ENCODE assay signal across 8 mouse cellular contexts in the genomic region with DNA sequence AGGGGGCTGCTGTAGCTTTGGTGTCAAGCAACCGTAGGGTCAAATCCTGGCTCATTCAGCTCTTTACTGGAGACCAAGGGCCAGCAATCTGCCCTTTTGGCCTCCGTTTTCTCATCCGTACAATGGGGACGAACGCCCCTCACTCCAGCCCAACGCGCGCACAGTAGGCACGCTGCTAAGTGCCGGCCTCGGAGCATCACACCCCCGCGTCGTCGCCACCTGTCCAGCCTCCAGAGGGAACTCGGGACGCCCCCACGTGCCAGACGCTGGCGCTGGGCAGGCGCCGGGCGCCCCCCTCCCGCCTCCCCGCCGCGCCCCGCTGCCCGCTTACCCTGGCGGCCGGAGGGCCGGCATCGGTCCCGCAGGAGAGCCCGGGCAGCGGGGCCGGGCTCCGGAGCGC. TPM values are rescaled to one million over a fixed set of nuclear protein-coding genes. Genes with fewer than 3 reads are reported as not detected.
DNase-seq lines count a peak whose midpoint lies in the region; ATAC-seq and TF ChIP-seq lines count a peak whose summit lies in the region.

No protein-coding gene starts in this region.

- H3K4me1 ChIP-seq in heart, embryonic 14.5 days (ENCODE audit: control insufficient read depth in 2 of 2, insufficient read depth in 2 of 2, low read length in 2 of 2) = peaks cover 33 to 53% of the 10 kb centered on the region in 2 experiments
- peaks cover 2 to 26% of the 10 kb centered on the region in 2 experiments; a peak in 3 of 4 replicates for H3K4me1 ChIP-seq in ES-E14 (ENCODE audit: control insufficient read depth in 2 of 2, insufficient read depth in 2 of 2, low read length in 2 of 2, poor library complexity in 1 of 2)
- peaks cover 77% of the 10 kb centered on the region for H3K4me1 ChIP-seq in forebrain, embryonic 15.5 days
- H3K4me1 ChIP-seq in liver, embryonic 15.5 days (replicated peaks) = peaks cover 5% of the 10 kb centered on the region; the same call in 1 of the 2 replicates

- WGBS in heart, embryonic 14.5 days = 6% methylated on average over 31 of the region's 39 CpGs
- WGBS in forebrain, embryonic 15.5 days = 2% methylated on average over 31 of the region's 39 CpGs
- 6% methylated on average over 38 of the region's 39 CpGs for WGBS in liver, embryonic 15.5 days (ENCODE audit: insufficient replicate concordance)

- no peak for ATAC-seq in heart, embryonic 14.5 days (ENCODE audit: insufficient number of reproducible peaks, insufficient read depth, low FRiP score, low read depth)
- ATAC-seq in forebrain, embryonic 15.5 days (replicated peaks) = no peak
- no peak for ATAC-seq in liver, embryonic 15.5 days (ENCODE audit: insufficient read depth)

- peak overlapping the region in 1 of 2 experiments; percentile 57; a peak in 2 of 4 replicates for H3K27ac ChIP-seq in heart, embryonic 14.5 days (replicated peaks in 1 of 2; ENCODE audit: control insufficient read depth in 1 of 2, insufficient read depth in 1 of 2, low read depth in 2 of 2, low read length in 2 of 2)
- no peak overlapping the region for H3K27ac ChIP-seq in ES-E14 (ENCODE audit: insufficient read depth, low read depth, low read length, poor library complexity, severe bottlenecking)
- H3K27ac ChIP-seq in forebrain, embryonic 15.5 days (replicated peaks) = peak overlapping the region; percentile 87
- H3K27ac ChIP-seq in liver, embryonic 15.5 days (replicated peaks) = no peak overlapping the region

- H3K9ac ChIP-seq in heart, embryonic 14.5 days (ENCODE audit: low read length) = peak overlapping the region; percentile 78
- H3K9ac ChIP-seq in ES-E14 (ENCODE audit: insufficient read depth, low read depth, low read length, poor library complexity, severe bottlenecking) = peak overlapping the region; percentile 49; the same call in 1 of the 2 replicates
- H3K9ac ChIP-seq in forebrain, embryonic 15.5 days (replicated peaks) = peak overlapping the region; percentile 73
- H3K9ac ChIP-seq in liver, embryonic 15.5 days = no peak overlapping the region

- in situ Hi-C loops in ES-E14 (cut with MboI; ENCODE audit: low sequenced_read_pairs in 2 of 2, unreplicated experiment in 2 of 2) = no loop called here

- peak overlapping the region; percentile 84 for H3K4me2 ChIP-seq in heart, embryonic 14.5 days (ENCODE audit: low read length)
- H3K4me2 ChIP-seq in forebrain, embryonic 15.5 days (replicated peaks) = peak overlapping the region; percentile 70
- H3K4me2 ChIP-seq in liver, embryonic 15.5 days = peak overlapping the region; percentile 64

- intact Hi-C loops in heart, postnatal 36 days (cut with DNase I) = no loop called here

- no peaks in the 10 kb centered on the region for H3K36me3 ChIP-seq in heart, embryonic 14.5 days (ENCODE audit: control insufficient read depth, insufficient read depth, low read length)
- no peaks in the 10 kb centered on the region for H3K36me3 ChIP-seq in ES-E14 (ENCODE audit: control insufficient read depth, insufficient read depth, low read length, poor library complexity, severe bottlenecking)
- no peaks in the 10 kb centered on the region for H3K36me3 ChIP-seq in forebrain, embryonic 15.5 days
- no peaks in the 10 kb centered on the region for H3K36me3 ChIP-seq in liver, embryonic 15.5 days (replicated peaks)

- no peaks in the 10 kb centered on the region for H3K9me3 ChIP-seq in heart, embryonic 14.5 days (ENCODE audit: control insufficient read depth, low read length)
- H3K9me3 ChIP-seq in ES-E14 (ENCODE audit: control insufficient read depth, insufficient read depth, low read depth, low read length) = no peaks in the 10 kb centered on the region
- no peaks in the 10 kb centered on the region for H3K9me3 ChIP-seq in forebrain, embryonic 15.5 days
- H3K9me3 ChIP-seq in liver, embryonic 15.5 days (replicated peaks) = no peaks in the 10 kb centered on the region

- H3K4me3 ChIP-seq in heart, embryonic 14.5 days (ENCODE audit: control insufficient read depth in 1 of 2, insufficient read depth in 1 of 2, low read depth in 1 of 2, low read length in 2 of 2) = peak overlapping the region; percentile 36 to 60
- H3K4me3 ChIP-seq in ES-E14 (ENCODE audit: insufficient read depth in 1 of 2, low read depth in 1 of 2, low read length in 2 of 2, poor library complexity in 1 of 2, severe bottlenecking in 1 of 2) = peak overlapping the region; percentile 29 to 75
- peak overlapping the region; percentile 62 for H3K4me3 ChIP-seq in forebrain, embryonic 15.5 days
- peak overlapping the region; percentile 39 for H3K4me3 ChIP-seq in liver, embryonic 15.5 days (replicated peaks)

- DNase-seq in heart, postnatal 36 days = no peak
- no peak for DNase-seq in ES-E14 (ENCODE audit: low read depth, low spot score)
- no peak for DNase-seq in retina, postnatal 1 day
- no peak for DNase-seq in layer of hippocampus, postnatal 36 days
- DNase-seq in lung, adult 18-20 months = no peak

- H3K27me3 ChIP-seq in heart, embryonic 14.5 days (ENCODE audit: control insufficient read depth, insufficient read depth, low read length) = peaks cover 25% of the 10 kb centered on the region
- H3K27me3 ChIP-seq in forebrain, embryonic 15.5 days = no peaks in the 10 kb centered on the region; the same call in 1 of the 2 replicates
- H3K27me3 ChIP-seq in liver, embryonic 15.5 days = peaks cover 96% of the 10 kb centered on the region

TF ChIP-seq in ES-E14, 5 proteins besides CTCF, POLR2A, EP300 and RAD21:
- TF ChIP-seq CHD2 (IDR thresholded peaks at IDR 0.05; ENCODE audit: low read depth, low read length) (no peak), ZC3H11A (IDR thresholded peaks at IDR 0.05; ENCODE audit: borderline replicate concordance, low read depth, low read length) (no peak), ZNF384 (IDR thresholded peaks at IDR 0.05; ENCODE audit: low read depth, low read length) (no peak), MAFK (IDR thresholded peaks at IDR 0.05; ENCODE audit: insufficient read depth, low read depth, low read length) (no peak), HCFC1 (IDR thresholded peaks at IDR 0.05; ENCODE audit: borderline replicate concordance, insufficient read depth, low read length) (no peak)

RNA-seq across cellular contexts. Expression of a gene that starts 24.6 kb away (rescaled TPM):
- 6.7 and 7.2 TPM in 2 replicates for polyA plus RNA-seq in heart, embryonic 14.5 days (2014; fragmentation: Nextera tagmentation; extraction: Ambion mirVana)
- 10 to 100 TPM; 56.1 to 56.7 TPM for total RNA-seq in heart, postnatal 36 days (2021)
- total RNA-seq in ES-E14 (2012; rRNA removed) = 128 and 143 TPM in 2 replicates
- 18.2 and 18.7 TPM in 2 replicates for polyA plus RNA-seq in forebrain, embryonic 15.5 days (2015; fragmentation: Nextera tagmentation; extraction: Ambion mirVana)
- polyA plus RNA-seq in liver, embryonic 15.5 days (2015; fragmentation: Nextera tagmentation; extraction: Ambion mirVana) = 2.1 and 2.4 TPM in 2 replicates
- total RNA-seq in layer of hippocampus, postnatal 36 days (2021) = 100 to 1,000 TPM; 212 to 230 TPM
